Comparison of ENCODE assay signal across 20 mouse cellular contexts in genomic region chr15:6642223-6642622, GRCm38 (mm10).
"Had no signal": no experiment of that assay in that cellular context is flagged by ENCODE, and none has a peak within 500 bp of the region (broad histone marks: within the 10 kb centered on the region; RNA-seq: fewer than 3 reads in every experiment).

No protein-coding gene starts in this region.

- H3K36me3 ChIP-seq: limb, embryonic 15.5 days; liver, embryonic 12.5 days; midbrain, embryonic 10.5 days; midbrain, embryonic 12.5 days; neural tube, embryonic 13.5 days; neural tube, embryonic 15.5 days had no signal

- H3K4me2 ChIP-seq: limb, embryonic 15.5 days; liver, embryonic 12.5 days; midbrain, embryonic 12.5 days; neural tube, embryonic 13.5 days; neural tube, embryonic 15.5 days had no signal

- H3K9me3 ChIP-seq: limb, embryonic 15.5 days; liver, embryonic 12.5 days; midbrain, embryonic 10.5 days; midbrain, embryonic 12.5 days; neural tube, embryonic 13.5 days; neural tube, embryonic 15.5 days had no signal

- H3K4me1 ChIP-seq: limb, embryonic 15.5 days; midbrain, embryonic 10.5 days; midbrain, embryonic 12.5 days; neural tube, embryonic 13.5 days; neural tube, embryonic 15.5 days had no signal

- H3K4me3 ChIP-seq: limb, embryonic 15.5 days; liver, embryonic 12.5 days; midbrain, embryonic 10.5 days; midbrain, embryonic 12.5 days; myocyte; neural tube, embryonic 13.5 days; neural tube, embryonic 15.5 days had no signal

- H3K9ac ChIP-seq: limb, embryonic 15.5 days; liver, embryonic 12.5 days; liver, embryonic 14.5 days; midbrain, embryonic 12.5 days; neural tube, embryonic 13.5 days; neural tube, embryonic 15.5 days had no signal

- H3K27ac ChIP-seq: limb, embryonic 15.5 days; liver, embryonic 12.5 days; liver, embryonic 14.5 days; midbrain, embryonic 10.5 days; midbrain, embryonic 12.5 days; neural tube, embryonic 13.5 days; neural tube, embryonic 15.5 days had no signal

- ATAC-seq: liver, embryonic 12.5 days; midbrain, embryonic 16.5 days had no signal

- DNase-seq: lung, adult 18-20 months; lung, postnatal 36 days; midbrain, embryonic 14.5 days; retina, postnatal 1 day; right cerebral cortex, adult 18-20 months; right cerebral cortex, postnatal 25 days; right cerebral cortex, postnatal 4 days; spleen, adult 18-20 months; thymus, adult 18-20 months; thymus, postnatal 14 days; thymus, postnatal 4 days had no signal

- H3K27me3 ChIP-seq: limb, embryonic 15.5 days; liver, embryonic 12.5 days; midbrain, embryonic 12.5 days; neural tube, embryonic 13.5 days; neural tube, embryonic 15.5 days had no signal
